Comparison of ENCODE assay signal across 18 mouse cellular contexts in genomic region chr12:52335142-52335765, GRCm38 (mm10).
A peak's percentile ranks its signal among the peaks of the same experiment; 100 is the strongest.
DNase-seq lines count a peak whose midpoint lies in the region; ATAC-seq and TF ChIP-seq lines count a peak whose summit lies in the region.
"Had no signal": no experiment of that assay in that cellular context is flagged by ENCODE, and none has a peak within 500 bp of the region (broad histone marks: within the 10 kb centered on the region; RNA-seq: fewer than 3 reads in every experiment).

No protein-coding gene starts in this region.

- H3K4me3 ChIP-seq in midbrain, embryonic 13.5 days (replicated peaks) = no peak overlapping the region
- H3K4me3 ChIP-seq in midbrain, postnatal 0 days (ENCODE audit: low read depth, low read length) = no peak overlapping the region
- H3K4me3 ChIP-seq: embryonic facial prominence, embryonic 10.5 days; forebrain, embryonic 13.5 days; heart, embryonic 13.5 days had no signal

- peak; percentile 21 for DNase-seq in kidney, adult 9 months
- DNase-seq in kidney, postnatal 10 days = no peak
- DNase-seq in midbrain, postnatal 0 days (ENCODE audit: low spot score) = peak; percentile 22
- no peak for DNase-seq in urinary bladder, postnatal 14 days (ENCODE audit: low spot score)
- no peak for DNase-seq in layer of hippocampus, adult 9-10 months (ENCODE audit: low spot score)
- DNase-seq: adrenal gland, adult 8-10 months; cerebellum, adult 18-20 months; cerebellum, adult 9-11 months; cerebellum, postnatal 36 days; forebrain, postnatal 0 days; gastrocnemius, postnatal 14 days; heart, postnatal 36 days had no signal

- 51% methylated on average over 11 of the region's 11 CpGs for WGBS in midbrain, embryonic 13.5 days
- WGBS in midbrain, postnatal 0 days = 57% methylated on average over 11 of the region's 11 CpGs

- no peak overlapping the region for H3K9ac ChIP-seq in midbrain, embryonic 13.5 days (replicated peaks)
- H3K9ac ChIP-seq in midbrain, postnatal 0 days (replicated peaks; ENCODE audit: low read length, poor library complexity, severe bottlenecking) = no peak overlapping the region
- H3K9ac ChIP-seq: forebrain, embryonic 13.5 days; forebrain, postnatal 0 days; heart, embryonic 13.5 days had no signal

- no peaks in the 10 kb centered on the region for H3K36me3 ChIP-seq in midbrain, embryonic 13.5 days
- no peaks in the 10 kb centered on the region for H3K36me3 ChIP-seq in midbrain, postnatal 0 days (ENCODE audit: insufficient read depth, low read length)
- H3K36me3 ChIP-seq: embryonic facial prominence, embryonic 10.5 days; heart, embryonic 13.5 days had no signal

- no peaks in the 10 kb centered on the region for H3K27me3 ChIP-seq in midbrain, embryonic 13.5 days
- no peaks in the 10 kb centered on the region for H3K27me3 ChIP-seq in midbrain, postnatal 0 days (ENCODE audit: insufficient read depth, low read length)
- H3K27me3 ChIP-seq: forebrain, embryonic 13.5 days; heart, embryonic 13.5 days had no signal

- 0 out of 2 replicates have a peak overlapping the region, but pooled peaks have one; percentile 19 for H3K27ac ChIP-seq in midbrain, embryonic 13.5 days
- no peak overlapping the region for H3K27ac ChIP-seq in midbrain, postnatal 0 days (ENCODE audit: low read depth, low read length)
- H3K27ac ChIP-seq: embryonic facial prominence, embryonic 10.5 days; forebrain, embryonic 13.5 days; heart, embryonic 13.5 days; hindbrain, postnatal 0 days had no signal

- H3K4me1 ChIP-seq in midbrain, embryonic 13.5 days (replicated peaks) = peaks cover 5% of the 10 kb centered on the region; the same call in 1 of the 2 replicates
- H3K4me1 ChIP-seq in midbrain, postnatal 0 days (ENCODE audit: insufficient read depth, low read length) = no peaks in the 10 kb centered on the region
- H3K4me1 ChIP-seq: forebrain, embryonic 13.5 days had no signal

- TF ChIP-seq CTCF in midbrain, postnatal 0 days (IDR thresholded peaks at IDR 0.05) = no peak

- 0 out of 2 replicates have a peak, but pooled peaks have one; percentile 14 for ATAC-seq in megakaryocyte, adult 5-6 weeks (ENCODE audit: poor library complexity, severe bottlenecking)
- ATAC-seq in midbrain, embryonic 13.5 days = peak; percentile 69
- no peak for ATAC-seq in midbrain, postnatal 0 days (ENCODE audit: low FRiP score)
- ATAC-seq: forebrain, embryonic 13.5 days; forebrain, postnatal 0 days; hindbrain, postnatal 0 days had no signal

- no peaks in the 10 kb centered on the region for H3K9me3 ChIP-seq in midbrain, embryonic 13.5 days
- H3K9me3 ChIP-seq in midbrain, postnatal 0 days (ENCODE audit: low read length) = no peaks in the 10 kb centered on the region
- H3K9me3 ChIP-seq: embryonic facial prominence, embryonic 10.5 days; forebrain, embryonic 13.5 days; heart, embryonic 13.5 days had no signal

- H3K4me2 ChIP-seq in midbrain, embryonic 13.5 days (replicated peaks) = no peak overlapping the region
- H3K4me2 ChIP-seq in midbrain, postnatal 0 days (ENCODE audit: low read depth, low read length, poor library complexity, severe bottlenecking) = no peak overlapping the region
- H3K4me2 ChIP-seq: forebrain, embryonic 13.5 days; heart, embryonic 13.5 days had no signal

Comparison
In these comparisons a context has a peak if more than half of its experiments do, and no peak if none do; other contexts are left out.
1. DNase-seq: peak in kidney, adult 9 months (single experiment) and midbrain, postnatal 0 days (single experiment); none in kidney, postnatal 10 days (single experiment), urinary bladder, postnatal 14 days (single experiment) and layer of hippocampus, adult 9-10 months (single experiment).